Mouse (Mus musculus) retina, postnatal 7 days (tissue): ENCODE measurements around the gene Acer2.
"Not testable (repeated sequence)": the region's sequence is repeated elsewhere in the genome, so short reads cannot be mapped to it uniquely, and the experiment has no call there.

Experiments
- DNase-seq: peaks from one replicate; pipeline ENCODE4 v3.0.0-alpha.2; 2012; ENCODE audit warnings: low read depth, low spot score

The Acer2 gene

GRCm38 (mm10) chr4:86874146-86874847 lies at the start of gene Acer2:
TSS of gene Acer2 (plus strand) at chr4:86874396.
- DNase-seq, result peak; percentile 67

DNA sequence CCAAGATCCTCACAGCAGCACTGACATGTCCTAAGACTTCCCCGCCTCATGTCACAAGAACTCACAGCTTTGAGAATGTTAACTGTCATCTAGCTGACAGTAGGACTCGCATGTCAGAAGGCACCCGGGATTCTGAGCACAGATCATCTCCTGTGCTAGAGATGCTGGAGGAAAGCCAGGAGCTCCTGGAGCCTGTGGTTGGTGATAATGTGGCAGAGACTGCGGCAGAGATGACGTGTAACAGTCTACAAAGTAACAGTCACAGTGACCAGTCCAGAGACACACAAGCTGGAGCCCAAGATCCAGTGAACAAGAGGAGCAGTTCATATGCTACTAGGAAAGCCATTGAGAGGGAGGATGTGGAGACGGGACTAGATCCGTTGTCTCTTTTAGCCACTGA lies 49.1 kb upstream of the Acer2 start:
- no peak for DNase-seq

- no peak for DNase-seq
Measured at GRCm38 (mm10) chr4:86831896-86832295, 42.3 kb upstream of the Acer2 start.

- DNase-seq, result not testable (repeated sequence)
Measured at GRCm38 (mm10) chr4:86841141-86841540, 33.1 kb upstream of the Acer2 start.

- no peak for DNase-seq
Measured at GRCm38 (mm10) chr4:86845384-86845783, 28.8 kb upstream of the Acer2 start.

GRCm38 (mm10) chr4:86847246-86847645 lies 26.9 kb upstream of the Acer2 start:
- no peak for DNase-seq

- no peak for DNase-seq
Measured at GRCm38 (mm10) chr4:86851331-86851730, 22.9 kb upstream of the Acer2 start.

- DNase-seq, result no peak
Measured at GRCm38 (mm10) chr4:86852018-86852417, 22.2 kb upstream of the Acer2 start.

DNA sequence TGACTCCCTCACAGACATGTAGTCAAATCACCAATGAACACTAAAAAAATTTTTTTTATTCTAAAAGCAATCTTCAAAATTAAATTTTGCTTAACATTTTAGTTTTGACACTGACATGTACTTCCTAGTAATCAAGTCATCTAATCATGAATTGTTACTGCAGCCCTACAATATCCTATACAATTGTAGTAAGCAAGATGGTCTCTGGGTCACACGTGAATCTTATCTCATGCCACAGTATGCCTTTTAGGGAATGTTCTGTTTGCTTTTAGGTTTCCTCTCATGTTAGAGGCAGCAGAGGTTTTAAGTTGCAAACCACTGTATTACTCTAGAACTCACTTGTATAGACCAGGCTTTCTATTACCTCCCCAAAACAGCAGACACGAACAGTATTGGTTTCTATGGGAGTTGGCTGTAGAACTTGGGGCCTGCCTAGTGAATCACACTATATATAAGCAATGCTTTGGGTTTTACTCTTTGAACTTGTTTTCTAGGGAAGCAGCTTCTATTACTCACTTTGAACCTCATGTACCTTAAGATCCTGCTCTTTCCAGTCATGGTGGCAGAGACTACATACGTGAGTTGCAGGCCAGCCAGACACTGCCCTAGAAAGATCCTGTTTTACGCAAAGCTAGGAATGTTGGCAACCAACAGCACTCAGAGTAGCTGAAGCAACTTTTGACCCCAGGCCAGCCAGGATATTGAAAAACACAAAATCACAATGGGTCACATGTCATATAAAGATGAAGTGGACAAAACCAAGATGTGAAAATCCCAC lies 21.2 kb upstream of the Acer2 start:
- DNase-seq, result no peak

GRCm38 (mm10) chr4:86856304-86857112 lies 17.7 kb upstream of the Acer2 start:
- DNase-seq, result no peak

- DNase-seq, result peak; percentile 99
Measured at GRCm38 (mm10) chr4:86857113-86858069, 16.8 kb upstream of the Acer2 start, which contains the start of gene Rps6. TSS of gene Rps6 (minus strand) at chr4:86857412.

DNA sequence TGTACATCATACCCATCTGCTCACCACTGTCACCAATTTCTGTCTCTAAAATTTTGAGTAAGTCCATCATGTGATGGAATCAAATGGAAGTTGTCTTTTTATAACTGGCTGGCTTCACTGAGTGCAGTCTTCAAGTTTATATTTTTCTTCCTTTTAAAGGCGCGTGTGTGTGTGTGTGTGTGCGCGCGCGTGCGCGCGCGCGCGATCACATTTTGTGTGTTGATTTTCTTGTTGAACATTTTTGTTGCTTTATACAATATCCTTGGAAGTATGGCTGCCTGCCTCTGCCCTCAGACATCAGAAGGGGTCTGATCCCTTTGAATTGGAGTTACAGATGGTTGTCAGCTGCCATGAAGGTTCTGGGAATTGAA lies 16.1 kb upstream of the Acer2 start:
- DNase-seq, result no peak

DNA sequence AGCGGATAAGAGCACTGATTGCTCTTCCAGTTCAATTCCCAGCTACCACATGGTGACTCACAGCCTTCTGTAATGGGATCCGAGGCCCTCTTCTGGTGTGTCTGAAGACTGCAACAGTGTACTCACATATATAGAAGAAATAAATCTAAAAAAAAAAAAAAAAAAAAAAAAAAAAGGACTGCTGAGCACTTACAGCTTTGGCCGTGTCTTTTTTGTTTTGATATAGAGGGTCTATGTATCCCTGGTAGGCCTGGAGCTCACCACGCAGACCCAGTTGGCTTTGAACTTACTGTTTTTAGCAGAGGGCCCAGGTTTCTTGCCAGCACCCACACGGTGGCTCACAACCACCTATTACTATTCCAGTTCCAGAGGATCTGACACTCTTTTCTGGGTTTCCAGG lies 10.1 kb upstream of the Acer2 start:
- no peak for DNase-seq

DNA sequence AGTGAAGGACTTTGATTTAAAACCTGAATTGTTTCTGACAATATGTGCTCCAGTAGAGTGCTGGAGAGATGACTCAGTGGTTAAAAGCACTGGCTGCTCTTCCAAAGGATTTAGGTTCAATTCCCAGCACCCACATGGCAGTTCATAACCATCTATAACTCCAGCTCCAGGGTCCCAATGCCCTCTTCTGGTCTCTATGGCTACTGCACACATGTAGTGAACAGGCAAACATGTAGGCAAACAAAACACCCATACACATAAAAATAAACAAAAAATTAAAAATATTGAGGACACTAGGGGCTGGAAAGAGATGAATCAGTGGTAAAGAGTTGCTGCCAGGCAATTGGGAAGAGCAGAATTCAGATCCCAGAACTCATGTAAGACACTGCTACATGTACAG lies 2.2 kb upstream of the Acer2 start:
- no peak for DNase-seq

- no peak for DNase-seq
Measured at GRCm38 (mm10) chr4:86873072-86873471, 1.1 kb upstream of the Acer2 start.

- no peak for DNase-seq
Measured at GRCm38 (mm10) chr4:86879477-86879876, 5.3 kb downstream of the Acer2 start.

DNA sequence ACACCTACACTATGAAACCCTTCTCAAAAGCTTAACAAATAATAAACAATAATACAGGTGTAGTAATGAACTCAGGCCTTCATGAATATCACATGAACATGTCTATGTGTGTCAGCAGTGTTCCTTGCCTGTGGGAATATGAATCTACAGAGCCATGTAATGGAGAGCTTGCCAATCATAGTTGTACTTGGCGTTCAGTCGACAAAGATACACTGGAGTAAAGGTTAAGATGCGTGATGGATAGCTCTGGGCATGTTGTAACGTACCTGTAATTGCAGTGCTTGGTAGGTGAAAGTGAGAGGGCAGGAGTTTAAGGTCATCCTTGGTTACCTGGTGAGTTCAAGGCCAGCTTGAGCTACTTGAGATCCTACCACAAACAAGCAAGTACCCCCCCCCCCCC lies 7.0 kb downstream of the Acer2 start:
- DNase-seq, result no peak

DNA sequence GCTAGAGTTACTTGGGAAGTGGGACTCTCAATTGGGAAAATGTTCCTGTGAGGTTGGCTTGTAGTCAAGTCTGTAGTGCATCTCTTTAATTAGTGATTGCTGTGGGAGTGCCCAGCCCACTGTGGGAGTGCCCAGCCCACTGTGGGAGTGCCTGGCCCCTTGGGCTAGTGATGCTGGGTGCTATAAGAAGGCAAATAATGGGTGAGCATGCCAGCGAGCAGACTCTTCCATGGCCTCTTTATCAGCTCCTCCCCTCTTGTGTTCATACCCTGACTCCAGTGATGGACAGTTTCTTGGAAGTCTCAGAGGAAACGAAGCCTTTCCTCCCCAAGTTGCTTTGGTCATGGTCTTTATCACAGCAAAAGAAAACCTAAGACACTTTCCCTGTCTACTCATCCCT lies 8.2 kb downstream of the Acer2 start:
- no peak for DNase-seq

GRCm38 (mm10) chr4:86884945-86885344 lies 10.7 kb downstream of the Acer2 start:
- no peak for DNase-seq

GRCm38 (mm10) chr4:86885790-86886159 lies 11.6 kb downstream of the Acer2 start:
- DNase-seq, result no peak
